Mouse (Mus musculus): ENCODE results near the gene Cox4i2. TPM values are rescaled to one million over a fixed set of nuclear protein-coding genes. Genes with fewer than 3 reads are reported as not detected.

Cox4i2 gene
- total RNA-seq, 2 experiments from 2014 or later = 3.0 to 4.0 TPM

- peak; percentile 66 to 84 for DNase-seq
Observed at GRCm38 (mm10) chr2:152767618-152768271, 13.8 kb downstream of the Cox4i2 start.

DNA sequence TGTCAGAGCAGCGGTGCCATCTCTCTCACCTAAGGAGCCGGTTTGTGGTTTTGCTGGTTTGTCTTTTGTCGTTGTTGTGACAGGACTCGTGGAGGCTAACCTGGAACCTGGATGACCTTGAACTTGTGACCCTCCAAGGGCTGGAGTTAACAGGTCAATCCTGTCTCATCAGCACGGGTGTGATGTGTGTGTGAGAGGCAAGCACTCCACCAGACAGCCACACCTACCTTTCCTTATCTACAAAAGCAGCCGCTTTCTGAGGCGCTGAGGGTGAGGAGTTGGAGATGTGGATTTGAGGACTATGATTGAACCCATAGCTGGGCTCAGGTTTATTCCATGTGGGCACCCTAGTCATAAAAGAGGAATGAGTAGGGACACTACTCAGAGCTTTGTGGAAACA lies 15.7 kb downstream of the Cox4i2 start:
- DNase-seq = no peak

GRCm38 (mm10) chr2:152771571-152771970 lies 17.6 kb downstream of the Cox4i2 start:
- DNase-seq = no peak

DNA sequence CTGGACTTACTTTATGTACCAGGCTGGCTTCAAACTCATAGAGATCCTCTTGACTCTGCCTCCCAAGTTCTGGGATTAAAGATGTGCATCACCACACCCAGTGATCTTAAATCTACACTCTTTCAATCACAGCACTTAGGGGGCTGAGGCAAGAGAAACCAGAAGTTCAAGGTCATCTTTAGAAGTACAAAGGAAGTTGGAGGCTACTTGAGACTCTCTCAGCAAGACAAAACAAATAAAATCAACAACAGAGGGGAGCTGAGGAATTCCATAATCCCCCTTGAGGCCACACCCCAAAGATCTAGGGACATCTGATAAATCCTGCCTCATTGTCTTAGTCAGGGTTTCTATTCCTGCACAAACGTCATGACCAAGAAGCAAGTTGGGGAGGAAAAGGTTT lies 18.3 kb downstream of the Cox4i2 start:
- no peak for DNase-seq

DNA sequence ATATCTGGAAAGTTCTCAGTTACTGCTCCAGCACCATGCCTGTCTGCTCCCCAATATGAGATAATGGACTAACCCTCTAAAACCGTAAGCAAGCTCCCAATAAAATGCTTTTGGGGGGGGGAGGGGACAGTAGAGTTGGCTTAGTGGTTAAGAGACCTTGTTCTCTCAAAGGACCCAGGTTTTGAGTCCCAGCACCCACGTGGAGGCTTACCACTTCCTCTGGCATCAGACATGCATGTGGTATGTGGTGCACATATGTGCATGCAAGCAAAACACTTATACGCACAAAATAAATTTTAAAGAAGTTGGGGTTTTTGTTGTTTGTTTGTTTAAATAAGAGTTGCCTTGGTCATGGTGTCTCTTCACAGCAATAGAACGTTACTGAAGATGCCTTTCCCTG lies 21.4 kb downstream of the Cox4i2 start:
- no peak for DNase-seq

DNA sequence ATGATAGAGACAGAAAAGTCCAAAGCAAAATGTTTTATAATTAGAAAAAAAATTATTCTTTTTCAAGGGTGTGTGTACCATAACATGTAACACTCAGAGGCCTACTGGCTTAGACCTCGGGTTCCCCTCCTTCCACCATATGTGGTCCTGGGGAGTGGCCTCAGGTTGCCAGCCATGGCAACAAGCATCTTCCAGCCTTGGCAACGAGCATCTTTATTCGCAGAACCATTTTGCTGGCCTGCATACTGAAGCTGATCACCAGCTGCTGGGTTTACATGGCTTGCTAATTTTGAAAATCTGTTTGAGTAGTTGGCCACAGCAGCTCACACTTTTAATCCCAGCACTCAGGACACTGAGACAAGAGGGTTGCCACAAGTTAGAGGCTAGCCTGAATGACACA lies 22.0 kb downstream of the Cox4i2 start:
- DNase-seq = no peak

DNA sequence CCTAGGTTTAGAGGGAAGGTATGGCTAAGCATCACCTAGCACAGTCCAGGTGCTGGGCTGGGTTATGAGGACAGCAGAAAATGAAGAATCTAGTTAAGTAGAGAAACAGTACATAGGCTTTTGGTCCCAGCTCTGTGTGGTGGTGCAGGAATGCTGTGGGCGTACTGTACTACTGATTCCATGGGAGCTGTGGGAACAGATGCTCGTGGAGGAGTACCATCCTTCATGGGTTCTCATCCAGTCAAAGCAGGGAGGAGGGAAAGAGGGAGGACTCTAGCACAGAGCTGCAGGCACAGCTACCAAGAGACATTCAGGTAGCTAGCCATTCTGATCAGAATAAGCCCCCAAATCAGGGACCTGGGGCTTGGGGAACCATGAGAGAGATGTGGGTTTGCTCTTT lies 22.5 kb downstream of the Cox4i2 start:
- DNase-seq = no peak

DNA sequence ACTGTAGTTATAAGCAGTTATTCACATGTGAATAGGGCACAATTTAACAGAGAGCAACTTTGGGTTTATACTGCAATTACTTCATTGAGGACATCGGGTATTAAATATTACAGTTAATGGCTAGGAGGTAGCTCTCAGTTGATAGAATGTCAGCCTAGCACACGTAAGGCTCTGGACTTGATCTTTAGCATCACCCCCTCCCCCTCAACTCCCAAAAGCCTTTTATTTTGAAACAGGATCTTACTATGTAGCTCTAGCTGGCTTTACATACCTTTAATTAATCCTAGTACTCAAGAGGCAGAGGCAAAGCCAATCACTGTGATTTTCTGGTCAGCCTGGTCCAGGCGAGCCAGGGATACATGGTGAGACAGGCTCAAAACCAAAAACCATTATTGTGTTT lies 23.1 kb downstream of the Cox4i2 start:
- DNase-seq = no peak

GRCm38 (mm10) chr2:152780466-152780865 lies 26.5 kb downstream of the Cox4i2 start:
- peak; percentile 73 to 79 for DNase-seq

GRCm38 (mm10) chr2:152781031-152781711 lies 27.2 kb downstream of the Cox4i2 start:
- peak; percentile 49 to 57 for DNase-seq

DNA sequence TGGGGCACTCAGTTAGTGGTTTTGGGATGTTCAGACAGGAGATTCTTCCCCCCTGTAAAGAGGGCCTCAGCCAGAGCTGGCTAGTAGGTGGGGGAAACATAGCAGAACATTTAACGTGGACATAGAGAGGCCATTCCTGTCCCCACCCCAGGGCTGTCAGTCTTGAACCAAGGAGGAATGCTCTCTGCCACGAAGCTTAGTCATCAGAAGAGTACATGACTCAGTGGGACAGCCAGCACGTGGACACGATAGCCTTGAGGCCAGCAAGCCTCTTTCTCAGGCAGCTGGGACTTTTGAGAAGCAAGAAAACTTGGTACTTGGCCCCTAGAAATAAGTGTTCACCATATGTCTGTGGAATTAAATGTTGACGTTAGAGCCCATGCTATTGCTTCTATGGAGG lies 28.7 kb downstream of the Cox4i2 start:
- peak; percentile 76 to 84 for DNase-seq

DNA sequence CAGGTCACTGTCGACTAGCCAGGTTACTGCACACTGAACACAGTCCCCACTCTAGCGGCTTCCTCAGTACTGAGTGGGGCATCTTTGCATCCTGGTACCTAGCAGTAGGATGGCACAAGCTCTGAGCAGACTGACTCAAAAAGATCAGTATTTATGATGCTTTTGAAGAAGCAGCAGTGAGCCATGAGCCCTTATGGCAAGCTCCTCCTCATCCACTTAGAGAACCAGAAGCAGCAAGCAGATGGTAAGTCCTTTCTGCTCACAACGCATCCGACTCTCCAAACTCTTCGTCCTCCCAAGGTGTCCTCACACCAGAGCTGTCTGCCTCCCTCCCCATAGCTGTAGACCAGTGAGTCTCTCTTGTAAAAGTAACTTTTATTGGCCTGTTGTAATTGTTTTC lies 29.3 kb downstream of the Cox4i2 start:
- no peak for DNase-seq

DNA sequence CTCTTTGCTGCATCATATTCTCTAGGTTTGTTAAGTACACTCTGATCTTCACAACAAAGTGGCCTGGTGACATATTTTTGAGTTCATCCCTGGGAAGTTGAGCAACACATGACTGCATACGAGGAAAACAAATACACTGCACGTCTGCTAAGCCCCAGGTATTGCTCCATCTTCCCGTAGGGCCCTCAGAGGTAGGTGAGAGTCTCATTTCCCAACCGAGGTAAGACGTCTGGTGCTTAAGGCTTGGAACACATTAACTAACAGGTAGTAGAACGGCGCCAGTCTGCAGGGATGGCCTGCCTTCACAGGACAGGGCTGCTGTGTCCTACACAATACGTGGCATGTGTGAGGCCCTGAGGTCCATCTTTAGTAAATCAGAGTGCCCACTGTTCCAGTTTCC lies 30.7 kb downstream of the Cox4i2 start:
- no peak for DNase-seq

- peak; percentile 81 to 85 for DNase-seq
Observed at GRCm38 (mm10) chr2:152785446-152786350, 31.7 kb downstream of the Cox4i2 start.

- no peak for DNase-seq
Observed at GRCm38 (mm10) chr2:152787136-152787535, 33.2 kb downstream of the Cox4i2 start.

- DNase-seq = no peak
Observed at GRCm38 (mm10) chr2:152787543-152787942, 33.6 kb downstream of the Cox4i2 start.

- DNase-seq = peak; percentile 42 to 46
Observed at GRCm38 (mm10) chr2:152788892-152789421, 35.0 kb downstream of the Cox4i2 start.

DNA sequence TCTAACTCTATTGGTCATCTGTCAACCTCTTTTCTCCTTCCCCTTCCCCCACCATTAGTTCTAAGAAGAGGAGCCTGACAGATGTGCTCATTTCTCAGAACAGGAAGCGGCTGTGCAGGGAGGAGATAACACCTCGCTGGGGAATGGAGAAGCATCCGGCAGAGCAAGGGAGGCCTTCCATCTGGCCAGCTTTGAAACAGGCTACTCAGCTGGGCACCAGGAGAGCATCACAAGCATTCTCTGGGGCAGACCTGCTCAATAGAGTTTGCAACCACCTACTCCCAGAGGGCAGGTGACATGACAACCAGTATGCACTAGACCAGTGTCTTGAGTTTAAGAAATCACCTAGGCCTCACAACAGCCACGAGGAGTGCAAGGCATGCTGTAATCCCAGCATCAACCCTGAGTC lies 35.6 kb downstream of the Cox4i2 start:
- peak in 1 of 2 experiments; percentile 42 for DNase-seq

GRCm38 (mm10) chr2:152792461-152792860 lies 38.5 kb downstream of the Cox4i2 start:
- no peak for DNase-seq

- no peak for DNase-seq
Observed at GRCm38 (mm10) chr2:152793381-152793780, 39.4 kb downstream of the Cox4i2 start.

DNA sequence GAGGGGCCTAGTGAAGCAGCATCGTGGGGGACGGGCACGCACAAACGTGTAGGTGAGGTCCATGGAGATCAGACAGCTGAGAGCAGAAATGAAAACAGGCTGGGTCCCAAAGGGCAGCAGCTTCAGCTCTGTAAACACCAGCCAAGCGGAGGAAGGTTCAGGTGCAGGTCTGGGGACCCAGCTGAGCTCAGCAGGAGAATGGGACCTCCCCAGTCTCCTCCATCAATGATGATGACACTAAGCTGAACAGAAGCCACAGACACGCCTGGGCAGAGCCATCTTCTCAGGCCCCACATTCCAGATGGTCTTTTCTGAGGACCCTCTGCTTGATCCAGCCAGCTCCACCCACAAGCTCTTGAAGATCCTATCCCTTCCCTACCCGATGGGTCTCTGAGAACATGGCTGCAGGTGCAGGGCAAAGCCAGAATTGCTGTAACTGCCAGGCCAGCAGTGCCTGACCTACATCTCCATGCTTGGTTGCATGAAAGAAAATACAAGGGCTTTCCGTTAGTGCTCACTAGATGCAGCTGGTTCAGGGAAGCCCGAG lies 40.4 kb downstream of the Cox4i2 start:
- DNase-seq = no peak

DNA sequence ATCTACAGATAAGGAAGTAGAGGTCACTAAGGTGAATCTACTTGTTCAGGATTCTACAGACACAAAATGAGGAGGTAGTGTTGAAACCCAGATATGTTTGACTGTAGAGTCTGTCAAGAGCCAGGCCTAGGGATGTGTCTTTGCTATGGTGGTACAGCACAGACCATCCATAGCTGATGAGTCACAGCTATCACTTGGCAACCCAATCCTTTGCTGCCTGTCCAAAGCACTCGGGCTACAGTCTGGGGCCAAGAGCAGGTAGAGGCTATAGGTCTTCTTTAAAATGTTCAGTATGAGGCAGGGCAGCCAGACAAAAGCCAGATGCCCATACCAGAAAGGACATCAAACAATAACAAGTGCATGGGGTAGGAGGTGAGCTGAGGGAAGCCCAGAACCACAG lies 43.6 kb downstream of the Cox4i2 start:
- DNase-seq = no peak
